Mouse (Mus musculus) CH12.LX (cell line): ENCODE results near the gene Dse. TPM values are rescaled to one million over a fixed set of nuclear protein-coding genes. Genes with fewer than 3 reads are reported as not detected.

ENCODE experiments used
- DNase-seq: peaks from one replicate; pipeline ENCODE4 v3.0.0-alpha.2; 2013; ENCODE audit errors: extremely low read depth
- H3K27ac ChIP-seq: 2 replicates; pipeline ENCODE4 v1.5.1; 2012; ENCODE audit warnings: low read depth, mild to moderate bottlenecking, control low read depth, moderate library complexity; ENCODE audit not compliant: insufficient read depth
- H3K27me3 ChIP-seq: replicated peaks from 2 replicates; pipeline ENCODE3; 2012; ENCODE audit warnings: inconsistent platforms
- H3K36me3 ChIP-seq, 2 experiments: replicated peaks in 1 of 2; 2 replicates each; pipeline versions ENCODE3 to v1.6.1; 2012; ENCODE audit warnings: inconsistent platforms in 1 of 2, low read length in 1 of 2, mild to moderate bottlenecking in 1 of 2, mixed read lengths in 1 of 2, moderate library complexity in 1 of 2; ENCODE audit not compliant: control insufficient read depth in 1 of 2, insufficient read depth in 1 of 2
- H3K4me1 ChIP-seq, 2 experiments: 2 replicates each; pipeline ENCODE4 v1.6.1; 2012; ENCODE audit warnings: inconsistent platforms in 1 of 2, moderate library complexity in 1 of 2; ENCODE audit not compliant: insufficient read depth in 2 of 2, control insufficient read depth in 1 of 2
- H3K4me2 ChIP-seq: 2 replicates; pipeline ENCODE4 v1.6.1; 2012; ENCODE audit warnings: low read depth, mild to moderate bottlenecking, control low read depth; ENCODE audit not compliant: poor library complexity, insufficient read depth, severe bottlenecking
- H3K4me3 ChIP-seq, 3 experiments: fragments of 150-350 bp in 1 of 3; sonication (generic) in 1 of 3; replicated peaks in 1 of 3; 2 replicates each; pipeline versions ENCODE3 to v1.5.1; 2011 to 2012; ENCODE audit warnings: low read depth in 2 of 3, low read length in 2 of 3, mild to moderate bottlenecking in 2 of 3, moderate library complexity in 2 of 3, control low read depth in 1 of 3, improper control_type of control experiment in 1 of 3, inconsistent platforms in 1 of 3, mixed read lengths in 1 of 3; ENCODE audit not compliant: poor library complexity in 1 of 3
- H3K79me2 ChIP-seq: replicated peaks from 2 replicates; pipeline ENCODE4 v1.6.1; 2012; ENCODE audit warnings: mild to moderate bottlenecking, moderate library complexity; ENCODE audit not compliant: control insufficient read depth, poor library complexity, insufficient read depth, severe bottlenecking; ENCODE audit errors: extremely low read depth
- H3K9ac ChIP-seq: 2 replicates; pipeline ENCODE4 v1.6.1; 2012; ENCODE audit warnings: low read depth, mild to moderate bottlenecking, control low read depth, moderate library complexity; ENCODE audit not compliant: insufficient read depth
- H3K9me3 ChIP-seq: replicated peaks from 2 replicates; pipeline ENCODE3; 2012; ENCODE audit warnings: low read length, inconsistent platforms, mixed read lengths
- BHLHE40 ChIP-seq: IDR thresholded peaks from 2 replicates; pipeline ENCODE4 v1.6.1; 2011; ENCODE audit warnings: mild to moderate bottlenecking, low read depth, low read length, improper control_type of control experiment
- CHD1 ChIP-seq: IDR thresholded peaks from 2 replicates; pipeline ENCODE4 v1.6.1; 2012; ENCODE audit warnings: low read depth, low read length, improper control_type of control experiment, inconsistent platforms
- CTCF ChIP-seq, 2 experiments: IDR thresholded peaks in 1 of 2; conservative IDR thresholded peaks in 1 of 2; 2 replicates each; pipeline ENCODE4 v1.5.1; 2011 to 2012; ENCODE audit warnings: low read depth in 2 of 2, low read length in 2 of 2, improper control_type of control experiment in 1 of 2, inconsistent platforms in 1 of 2, mild to moderate bottlenecking in 1 of 2, moderate library complexity in 1 of 2
- EP300 ChIP-seq: IDR thresholded peaks from 2 replicates; pipeline ENCODE4 v1.6.1; 2011; ENCODE audit warnings: low read length, improper control_type of control experiment
- ETS1 ChIP-seq: conservative IDR thresholded peaks from 2 replicates; pipeline ENCODE4 v1.6.1; 2012; ENCODE audit warnings: low read depth, mild to moderate bottlenecking, inconsistent platforms, low read length, improper control_type of control experiment, moderate library complexity
- GABPA ChIP-seq: IDR thresholded peaks from 2 replicates; pipeline ENCODE4 v1.6.1; 2012; ENCODE audit warnings: low read depth, low read length, improper control_type of control experiment, inconsistent platforms; ENCODE audit not compliant: insufficient replicate concordance
- HCFC1 ChIP-seq: IDR thresholded peaks from 2 replicates; pipeline ENCODE4 v1.6.1; 2012; ENCODE audit warnings: low read depth, mild to moderate bottlenecking, inconsistent platforms, low read length, improper control_type of control experiment
- IRF4 ChIP-seq: IDR thresholded peaks from 2 replicates; pipeline ENCODE4 v1.6.1; 2014; ENCODE audit warnings: low read depth, mild to moderate bottlenecking, inconsistent platforms, low read length, improper control_type of control experiment
- JUN ChIP-seq: IDR thresholded peaks from 2 replicates; pipeline ENCODE4 v1.6.1; 2011; ENCODE audit warnings: low read depth, mild to moderate bottlenecking, low read length, improper control_type of control experiment, moderate library complexity; ENCODE audit not compliant: insufficient read depth
- MAZ ChIP-seq: IDR thresholded peaks from 2 replicates; pipeline ENCODE4 v1.6.1; 2012; ENCODE audit warnings: low read depth, mild to moderate bottlenecking, inconsistent platforms, low read length, improper control_type of control experiment, moderate library complexity
- NELFE ChIP-seq: IDR thresholded peaks from 2 replicates; pipeline ENCODE4 v1.6.1; 2011; ENCODE audit warnings: low read depth, low read length, improper control_type of control experiment
- NRF1 ChIP-seq: IDR thresholded peaks from 2 replicates; pipeline ENCODE4 v1.6.1; 2014; ENCODE audit warnings: low read depth, mild to moderate bottlenecking, inconsistent platforms, low read length, improper control_type of control experiment, moderate library complexity
- PAX5 ChIP-seq: IDR thresholded peaks from 2 replicates; pipeline ENCODE4 v1.6.1; 2012; ENCODE audit warnings: low read length, inconsistent platforms, mixed read lengths
- POLR2A ChIP-seq: IDR thresholded peaks from 2 replicates; pipeline ENCODE4 v1.6.1; 2011; ENCODE audit warnings: low read depth, mild to moderate bottlenecking, improper control_type of control experiment, low read length
- POLR2AphosphoS2 ChIP-seq: IDR thresholded peaks from 2 replicates; pipeline ENCODE4 v1.6.1; 2011; ENCODE audit warnings: low read depth, low read length, improper control_type of control experiment
- RAD21 ChIP-seq: IDR thresholded peaks from 2 replicates; pipeline ENCODE4 v1.6.1; 2011; ENCODE audit warnings: low read depth, mild to moderate bottlenecking, low read length, improper control_type of control experiment, moderate library complexity
- RCOR1 ChIP-seq: conservative IDR thresholded peaks from 2 replicates; pipeline ENCODE4 v1.6.1; 2012; ENCODE audit warnings: low read depth, mild to moderate bottlenecking, inconsistent platforms, low read length, improper control_type of control experiment
- SIN3A ChIP-seq: IDR thresholded peaks from 2 replicates; pipeline ENCODE4 v1.6.1; 2012; ENCODE audit warnings: low read length, improper control_type of control experiment, inconsistent platforms
- SMC3 ChIP-seq: IDR thresholded peaks from 2 replicates; pipeline ENCODE4 v1.6.1; 2011; ENCODE audit warnings: low read depth, low read length, improper control_type of control experiment
- TBP ChIP-seq: conservative IDR thresholded peaks from 2 replicates; pipeline ENCODE4 v1.6.1; 2011; ENCODE audit warnings: low read depth, low read length, improper control_type of control experiment
- TCF12 ChIP-seq: IDR thresholded peaks from 2 replicates; pipeline ENCODE4 v1.6.1; 2014; ENCODE audit warnings: low read depth, mild to moderate bottlenecking, inconsistent platforms, low read length, improper control_type of control experiment
- UBTF ChIP-seq: IDR thresholded peaks from 2 replicates; pipeline ENCODE4 v1.6.1; 2012; ENCODE audit warnings: low read depth, mild to moderate bottlenecking, inconsistent platforms, low read length, improper control_type of control experiment, moderate library complexity
- USF1 ChIP-seq: IDR thresholded peaks from 2 replicates; pipeline ENCODE4 v1.6.1; 2014; ENCODE audit warnings: low read depth, mild to moderate bottlenecking, inconsistent platforms, low read length, improper control_type of control experiment
- ZC3H11A ChIP-seq: IDR thresholded peaks from 2 replicates; pipeline ENCODE4 v1.6.1; 2012; ENCODE audit warnings: low read depth, mild to moderate bottlenecking, inconsistent platforms, low read length, improper control_type of control experiment
- ZNF384 ChIP-seq: IDR thresholded peaks from 2 replicates; pipeline ENCODE4 v1.6.1; 2012; ENCODE audit warnings: low read depth, low read length, improper control_type of control experiment, inconsistent platforms
- dilution Hi-C: fragments of 300-500 bp; cut with MboI; formaldehyde crosslinking; loops from 2 replicates; pipeline ENCODE4 v1.14.3; 2020; ENCODE audit warnings: low sequenced_read_pairs; ENCODE audit not compliant: extremely low pct_unique_long_range_greater_than_20kb, extremely low pct_ligation_motif_present
- in situ Hi-C: fragments of 300-500 bp; cut with MboI; formaldehyde crosslinking; loops from 3 replicates; pipeline ENCODE4 v1.14.3; 2019; ENCODE audit warnings: low sequenced_read_pairs, low pct_ligation_motif_present, low pct_unique_long_range_greater_than_20kb, mixed read lengths
- polyA plus RNA-seq: library from polyadenylated mRNA; unstranded; fragments of >175 nt; gene quantifications from 2 replicates; pipeline ENCODE4 v1.2.1, GENCODE M21; 2012; ENCODE audit warnings: low read depth; ENCODE audit not compliant: insufficient read length
- total RNA-seq, 2 experiments: library from RNA; depleted of rRNA; stranded (reverse); fragments of 300-350 nt in 1 of 2; fragments of >200 nt in 1 of 2; gene quantifications; 2 replicates each; pipeline ENCODE4 v1.2.3; 2012 to 2014

Dse gene
- total and polyA plus RNA-seq, 3 experiments: 0.10 to 0.15 TPM; not detected in 1

- dilution Hi-C loops (no loop called here), in situ Hi-C loops (no loop called here)
- Histone ChIP-seq H3K4me2 (no peak overlapping the region), H3K4me1 (peaks cover 0 to 16% of the 10 kb centered on the region in 2 experiments; a peak in 2 of 4 replicates), H3K27me3 (no peaks in the 10 kb centered on the region), H3K36me3 (no peaks in the 10 kb centered on the region), H3K9ac (no peak overlapping the region), H3K27ac (no peak overlapping the region), H3K79me2 (no peaks in the 10 kb centered on the region), H3K4me3 (no peak overlapping the region), H3K9me3 (peaks cover 6% of the 10 kb centered on the region)
- no peak for TF ChIP-seq JUN
- TF ChIP-seq ETS1: no peak
- TF ChIP-seq POLR2AphosphoS2: no peak
- TF ChIP-seq RCOR1: no peak
- no peak for TF ChIP-seq UBTF
- TF ChIP-seq PAX5: no peak
- TF ChIP-seq TBP: no peak
- TF ChIP-seq GABPA: no peak
- TF ChIP-seq CHD1: no peak
- TF ChIP-seq MAZ: no peak
- TF ChIP-seq SIN3A: no peak
- TF ChIP-seq ZC3H11A: no peak
- TF ChIP-seq BHLHE40: no peak
- TF ChIP-seq IRF4: no peak
- TF ChIP-seq ZNF384: no peak
- no peak for TF ChIP-seq POLR2A
- TF ChIP-seq HCFC1: no peak
- no peak for TF ChIP-seq NELFE
- no peak for DNase-seq
Observed at GRCm38 (mm10) chr10:34200689-34201088, 6.8 kb downstream of the Dse start.

- Histone ChIP-seq H3K4me2 (no peak overlapping the region), H3K9ac (no peak overlapping the region), H3K27me3 (no peaks in the 10 kb centered on the region), H3K79me2 (no peaks in the 10 kb centered on the region), H3K36me3 (no peaks in the 10 kb centered on the region), H3K4me3 (no peak overlapping the region)
- no peak for DNase-seq
- dilution Hi-C loops: no loop called here
- TF ChIP-seq TCF12 (no peak), NRF1 (no peak), SMC3 (no peak), USF1 (no peak), RAD21 (no peak), EP300 (no peak), CTCF (conservative IDR thresholded peaks at IDR 0.05 in 1 of 2, IDR thresholded peaks at IDR 0.05 in 1 of 2; ENCODE audit: low read depth in 2 of 2, low read length in 2 of 2) (no peak), ETS1 (no peak), SIN3A (no peak)
- TF ChIP-seq, all 38 proteins: peak for 0
- H3K4me1 ChIP-seq: peaks cover 0 to 16% of the 10 kb centered on the region in 2 experiments; a peak in 2 of 4 replicates
- in situ Hi-C loops: no loop called here
- H3K27ac ChIP-seq: no peak overlapping the region
- peaks cover 6% of the 10 kb centered on the region for H3K9me3 ChIP-seq
Observed at GRCm38 (mm10) chr10:34198574-34198973, 8.9 kb downstream of the Dse start.
